Mouse (Mus musculus): Measurements from ENCODE around the gene Tchp. TPM values are rescaled to one million over a fixed set of nuclear protein-coding genes. Genes with fewer than 3 reads are reported as not detected.

Tchp gene
- polyA plus RNA-seq, 1 experiment: 30.9 TPM

GRCm38 (mm10) chr5:114688703-114689102 lies 18.9 kb upstream of the Tchp start:
- no peak for TF ChIP-seq GATA1 (IDR thresholded peaks at IDR 0.05; ENCODE audit: low read length)

GRCm38 (mm10) chr5:114689700-114690366 lies 17.7 kb upstream of the Tchp start:
- no peak for TF ChIP-seq GATA1 (IDR thresholded peaks at IDR 0.05; ENCODE audit: low read length)

GRCm38 (mm10) chr5:114690633-114691567 lies 16.7 kb upstream of the Tchp start, which contains the start of gene Gltp:
Gltp (minus strand) TSS chr5:114690984.
- TF ChIP-seq GATA1 (IDR thresholded peaks at IDR 0.05; ENCODE audit: low read length): no peak

- TF ChIP-seq GATA1 (IDR thresholded peaks at IDR 0.05; ENCODE audit: low read length): no peak
These were observed 11.8 kb upstream of the Tchp start for GRCm38 (mm10) chr5:114695775-114696174.

GRCm38 (mm10) chr5:114696939-114697338 lies 10.6 kb upstream of the Tchp start:
- TF ChIP-seq GATA1 (IDR thresholded peaks at IDR 0.05; ENCODE audit: low read length): no peak

- TF ChIP-seq GATA1 (IDR thresholded peaks at IDR 0.05; ENCODE audit: low read length): no peak
These were observed 9.4 kb upstream of the Tchp start for GRCm38 (mm10) chr5:114698044-114698746.

- TF ChIP-seq GATA1 (IDR thresholded peaks at IDR 0.05; ENCODE audit: low read length): no peak
These were observed 8.5 kb upstream of the Tchp start for GRCm38 (mm10) chr5:114699015-114699414.

GRCm38 (mm10) chr5:114702403-114703392 lies 4.9 kb upstream of the Tchp start:
- TF ChIP-seq GATA1 (IDR thresholded peaks at IDR 0.05; ENCODE audit: low read length): no peak

GRCm38 (mm10) chr5:114708491-114708890 lies 931 bp downstream of the Tchp start:
- no peak for TF ChIP-seq GATA1 (IDR thresholded peaks at IDR 0.05; ENCODE audit: low read length)

- TF ChIP-seq GATA1 (IDR thresholded peaks at IDR 0.05; ENCODE audit: low read length): no peak
These were observed 1.8 kb downstream of the Tchp start for GRCm38 (mm10) chr5:114709357-114709756.

- TF ChIP-seq GATA1 (IDR thresholded peaks at IDR 0.05; ENCODE audit: low read length): no peak
These were observed 7.0 kb downstream of the Tchp start for GRCm38 (mm10) chr5:114714551-114714950.

GRCm38 (mm10) chr5:114717292-114717691 lies 9.7 kb downstream of the Tchp start:
- no peak for TF ChIP-seq GATA1 (IDR thresholded peaks at IDR 0.05; ENCODE audit: low read length)

- no peak for TF ChIP-seq GATA1 (IDR thresholded peaks at IDR 0.05; ENCODE audit: low read length)
These were observed 10.4 kb downstream of the Tchp start for GRCm38 (mm10) chr5:114717937-114718336.

GRCm38 (mm10) chr5:114718483-114718882 lies 10.9 kb downstream of the Tchp start:
- TF ChIP-seq GATA1 (IDR thresholded peaks at IDR 0.05; ENCODE audit: low read length): no peak
